Mouse (Mus musculus) gonadal fat pad, adult 2 months (tissue): ENCODE measurements at regions not wholly inside any gene's neighbourhood (a gene's known extent, or its start where the extent isn't known, plus 50 kb on each side); places are given as distances from the start of the nearest gene placed in this dataset.

ENCODE experiments used
- DNase-seq: peaks from one replicate; pipeline ENCODE4 v3.0.0-alpha.2; 2012; ENCODE audit warnings: low read depth

DNA sequence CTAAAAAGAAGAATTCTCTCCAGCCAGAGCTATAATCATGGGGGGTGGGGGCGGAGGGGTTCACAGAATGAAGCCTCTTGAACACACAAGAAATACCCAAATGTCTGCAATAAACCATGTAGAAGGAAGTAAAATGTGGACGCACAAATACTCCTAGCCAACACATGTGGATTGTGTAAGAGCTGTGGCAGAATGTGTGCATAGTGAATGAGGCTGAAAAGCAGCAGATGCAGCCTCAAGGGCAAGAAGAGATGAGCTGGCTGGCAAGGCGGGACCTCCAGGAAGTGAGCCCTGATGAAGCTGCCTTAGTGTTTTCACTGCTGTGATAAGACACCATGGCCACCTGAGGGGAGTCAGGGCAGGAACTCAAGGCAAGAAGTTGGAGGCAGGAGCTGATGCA is 53.3 kb upstream of the Arhgap28 start:
- DNase-seq: no peak

DNA sequence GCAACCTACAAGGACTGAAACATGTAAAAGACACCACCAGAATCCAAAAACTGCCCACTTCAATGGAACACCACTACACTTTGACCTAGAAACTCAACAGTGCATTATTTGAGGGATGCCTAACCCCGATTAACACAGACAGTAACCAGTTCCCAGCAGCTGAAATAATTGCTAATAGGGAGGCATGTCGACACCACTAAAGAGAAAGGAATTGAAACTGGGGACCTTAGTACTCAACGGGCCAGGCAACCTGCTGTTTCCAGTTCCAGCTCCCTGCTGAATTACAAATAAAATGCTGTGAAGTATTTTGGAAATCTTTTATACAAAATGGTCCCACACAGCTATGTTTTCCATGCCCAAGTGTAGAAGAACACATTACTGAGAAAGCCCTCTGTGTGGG is 56.5 kb upstream of the Arhgap28 start:
- no peak for DNase-seq

DNA sequence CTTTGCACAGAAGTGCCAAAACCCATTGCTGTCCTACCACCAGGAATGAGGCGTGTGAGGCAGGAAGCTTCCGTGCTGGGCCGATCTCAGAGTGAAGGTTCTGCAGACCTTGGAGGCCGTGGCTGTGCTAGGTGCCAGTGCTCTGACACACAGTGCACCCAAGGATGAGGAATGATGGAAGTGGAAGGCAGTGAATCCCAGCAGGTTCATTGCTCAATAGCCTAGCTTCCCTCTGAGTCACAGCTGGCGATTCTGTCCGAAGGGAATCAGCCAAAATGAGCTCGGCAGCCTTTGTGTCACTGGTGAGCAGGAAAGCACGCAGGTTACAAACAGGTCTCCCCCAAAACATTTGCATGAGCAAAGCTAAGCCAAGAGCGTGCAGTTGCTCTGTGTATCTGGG is 61.8 kb upstream of the Arhgap28 start:
- no peak for DNase-seq

DNA sequence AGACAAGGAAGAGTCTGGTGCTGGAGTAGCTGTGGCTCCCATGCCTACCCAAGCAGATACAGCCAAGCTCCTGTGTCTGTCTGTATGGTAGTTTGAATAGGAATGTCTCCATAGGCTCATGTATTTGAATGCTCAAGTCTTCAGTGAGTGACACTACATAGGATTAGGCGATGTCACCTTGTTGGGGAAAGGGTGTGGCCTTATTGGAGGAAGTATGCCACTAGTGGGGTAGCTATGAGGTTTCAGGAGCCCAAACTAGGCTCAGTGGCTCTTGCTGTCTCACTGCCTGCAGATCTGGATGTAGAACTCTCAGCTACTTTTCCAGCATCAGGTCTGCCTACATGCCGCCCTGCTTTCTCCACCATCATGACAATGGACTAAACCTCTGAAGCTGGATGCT is 62.3 kb upstream of the Arhgap28 start:
- no peak for DNase-seq

DNA sequence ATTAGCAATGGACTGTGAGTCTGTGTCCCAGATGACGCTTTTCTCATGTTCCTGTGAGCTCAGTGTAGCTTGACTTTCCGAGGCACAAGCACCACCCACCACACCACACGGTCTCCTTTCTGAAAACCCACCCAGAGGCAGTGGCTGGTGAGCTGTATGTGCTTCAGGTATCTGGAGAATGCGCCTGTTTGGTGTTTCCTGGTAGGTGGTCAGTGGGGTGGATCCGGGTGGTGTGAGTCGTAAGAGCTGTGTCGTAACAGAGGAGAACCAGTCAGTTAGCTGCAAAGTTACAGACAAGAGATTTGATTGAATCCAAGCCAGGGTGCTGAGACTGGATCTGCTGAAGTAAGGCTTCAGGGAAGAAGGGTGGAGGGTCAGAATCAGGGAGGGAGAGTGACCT is 65.1 kb upstream of the Arhgap28 start:
- DNase-seq: no peak

DNA sequence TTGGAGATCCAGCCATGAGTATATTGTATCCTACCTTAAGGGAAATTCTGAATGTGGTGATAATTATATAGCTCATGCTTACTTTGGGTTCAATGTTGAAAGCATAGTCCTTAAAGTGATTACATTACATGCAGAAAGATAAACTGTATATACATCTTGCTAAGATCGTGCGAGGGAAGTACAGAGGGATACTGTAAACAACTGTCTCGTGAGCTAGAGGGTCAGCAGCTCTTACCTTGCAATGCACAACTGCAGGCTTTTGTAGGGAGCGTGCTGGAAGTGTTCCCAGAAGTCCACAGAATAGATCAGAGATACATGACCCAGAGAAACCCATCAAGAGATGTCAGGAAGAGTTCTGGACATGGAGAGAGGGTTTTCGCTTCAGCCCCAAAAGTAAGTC is 65.6 kb upstream of the Arhgap28 start:
- no peak for DNase-seq

DNA sequence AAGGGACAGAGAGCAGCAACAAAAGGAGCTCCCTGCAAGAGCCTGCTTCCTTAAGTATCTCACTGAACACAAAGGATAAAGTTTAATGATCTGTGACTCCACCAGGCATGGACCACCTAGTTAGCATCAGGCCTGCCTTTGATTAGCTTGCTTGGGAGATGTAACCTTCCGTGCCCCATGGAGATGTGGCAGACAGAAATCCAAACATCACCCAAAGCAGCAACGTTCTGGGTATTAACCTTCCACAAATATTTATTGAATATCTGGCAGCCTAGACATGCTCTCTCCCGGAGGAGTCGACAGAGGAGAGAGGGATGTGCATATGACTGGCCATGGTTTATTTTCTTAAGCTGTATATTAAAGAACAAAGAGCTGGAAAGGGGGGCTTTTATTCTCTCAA is 67.6 kb upstream of the Arhgap28 start:
- no peak for DNase-seq

DNA sequence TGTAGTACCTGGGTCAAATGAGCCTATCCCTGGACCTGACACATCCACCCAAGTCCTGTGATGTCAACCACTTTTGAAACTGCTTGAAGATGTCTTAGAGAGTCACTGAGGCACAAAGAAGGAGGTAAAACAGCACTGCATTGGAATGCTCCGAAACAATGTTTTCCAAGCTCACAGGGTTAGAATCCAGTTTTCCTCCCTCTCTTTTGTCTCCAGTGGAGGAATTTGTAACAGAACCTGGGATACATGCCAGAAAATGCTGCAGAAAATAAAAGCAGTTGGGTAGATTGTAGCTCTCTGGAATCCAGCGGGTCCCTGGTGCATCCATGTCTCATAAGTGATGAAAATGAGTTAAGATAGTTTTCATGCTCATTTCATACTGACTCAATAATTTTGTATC is 71.8 kb upstream of the Arhgap28 start:
- DNase-seq: no peak

DNA sequence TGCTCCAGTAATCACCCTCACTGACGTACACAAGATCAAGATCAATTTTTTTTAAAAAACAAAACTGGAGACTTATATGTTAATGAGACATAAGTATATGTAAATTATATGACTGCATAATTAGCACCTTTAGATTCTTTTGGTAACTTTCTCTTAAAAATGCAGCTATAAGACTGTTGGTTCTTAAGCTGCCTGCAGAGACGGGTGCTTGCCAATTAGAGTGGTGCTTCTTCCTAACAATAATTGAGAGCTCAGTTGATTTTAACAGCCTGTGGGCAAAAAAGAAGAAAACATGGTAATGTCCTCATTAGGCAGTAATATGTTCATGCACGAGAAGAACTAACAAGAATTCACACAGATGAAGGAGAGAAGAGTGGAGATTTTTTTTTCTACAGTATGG is 74.8 kb upstream of the Arhgap28 start:
- no peak for DNase-seq

DNA sequence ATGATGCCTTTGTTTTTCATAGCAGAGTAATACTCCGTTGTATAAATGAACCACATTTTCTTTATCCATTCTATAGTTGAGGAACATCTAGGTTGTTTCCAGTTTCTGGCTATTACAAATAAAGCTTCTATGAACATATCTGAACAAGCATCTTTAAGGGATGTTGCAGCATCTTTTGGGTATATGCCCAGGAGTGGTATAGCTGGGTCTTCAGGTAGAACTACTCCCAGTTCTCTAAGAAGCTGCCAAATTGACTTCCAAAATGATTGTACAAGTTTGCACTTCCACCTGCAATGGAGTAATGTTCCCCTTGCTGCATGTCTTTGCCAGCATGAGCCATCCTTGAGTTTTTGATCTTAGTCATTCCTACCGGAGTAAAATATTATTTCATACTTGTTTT is 80.5 kb upstream of the Arhgap28 start:
- peak; percentile 68 for DNase-seq

DNA sequence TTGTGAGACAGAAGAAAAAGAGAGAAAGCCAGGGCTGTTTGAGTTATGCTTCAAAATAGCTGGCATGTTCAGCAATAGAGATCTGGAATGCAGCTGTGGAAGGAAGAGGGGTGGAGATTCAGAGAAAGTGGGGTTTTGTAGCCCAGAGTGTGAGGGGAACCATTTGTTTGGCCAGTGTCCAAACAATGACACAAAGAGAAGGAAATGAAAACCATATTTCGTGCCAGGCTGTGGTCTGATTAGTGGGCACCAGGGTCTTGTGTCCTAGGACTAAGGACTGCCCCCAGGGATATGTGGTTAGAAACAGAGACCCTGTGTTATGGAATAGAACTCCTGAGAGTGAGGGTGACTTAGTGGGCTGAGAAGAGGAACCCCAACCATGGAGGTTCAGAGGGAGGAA is 83.2 kb upstream of the Arhgap28 start:
- DNase-seq: no peak

DNA sequence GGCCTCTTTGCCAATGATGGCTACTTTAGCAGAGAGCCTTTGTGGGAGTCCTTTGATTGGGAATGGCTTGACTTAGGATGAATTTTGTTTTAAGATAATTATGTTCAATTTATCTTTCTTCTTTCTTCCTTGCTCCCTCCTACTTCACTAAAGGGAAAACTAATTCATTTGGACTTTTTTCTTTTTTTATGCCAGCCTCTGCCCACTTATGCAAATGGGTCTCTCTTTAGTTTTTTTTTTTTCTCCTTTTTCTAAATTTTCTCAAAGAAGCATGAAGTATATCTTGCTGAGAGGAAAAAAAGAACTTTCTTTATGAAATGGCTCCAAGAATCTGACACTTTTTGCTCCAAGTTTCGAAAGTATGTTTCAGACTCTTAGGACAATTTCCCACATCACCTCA is 85.3 kb upstream of the Arhgap28 start:
- DNase-seq: no peak

DNA sequence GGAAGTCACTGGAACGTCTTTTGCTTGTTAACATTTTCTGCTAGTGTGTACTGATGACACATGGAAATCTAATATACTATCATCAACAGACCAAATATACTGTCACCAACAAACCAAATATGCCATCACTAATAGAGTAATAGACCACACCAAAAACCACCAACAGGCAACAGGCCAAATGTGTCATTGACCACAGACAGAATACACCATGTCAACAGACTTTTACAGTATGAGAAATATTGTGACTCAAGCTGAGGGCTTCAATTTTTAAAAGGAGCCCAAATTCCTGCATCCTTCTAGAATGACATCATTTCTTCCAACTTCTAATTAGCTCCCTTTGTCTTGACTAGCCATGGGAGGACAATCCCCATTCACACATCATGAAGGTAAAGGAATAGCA is 85.9 kb upstream of the Arhgap28 start:
- no peak for DNase-seq

DNA sequence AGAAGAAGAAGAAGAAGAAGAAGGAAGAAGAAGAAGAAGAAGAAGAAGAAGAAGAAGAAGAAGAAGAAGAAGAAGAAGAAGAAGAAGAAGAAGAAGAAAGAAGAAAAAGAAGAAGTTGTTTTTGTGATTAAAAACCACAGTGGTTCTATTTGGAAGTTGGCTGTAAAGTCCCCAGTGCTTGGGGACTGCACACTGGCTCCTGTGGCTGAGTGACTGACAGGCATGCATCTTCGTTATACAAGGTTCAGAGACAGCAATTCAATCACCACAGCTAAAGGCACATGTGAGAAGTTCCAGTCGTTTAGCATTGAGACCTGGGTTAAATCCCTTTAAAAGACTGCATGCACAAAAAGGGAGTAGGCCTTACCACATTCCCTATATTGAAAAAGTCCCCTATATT is 93.1 kb upstream of the Arhgap28 start:
- DNase-seq: no peak

DNA sequence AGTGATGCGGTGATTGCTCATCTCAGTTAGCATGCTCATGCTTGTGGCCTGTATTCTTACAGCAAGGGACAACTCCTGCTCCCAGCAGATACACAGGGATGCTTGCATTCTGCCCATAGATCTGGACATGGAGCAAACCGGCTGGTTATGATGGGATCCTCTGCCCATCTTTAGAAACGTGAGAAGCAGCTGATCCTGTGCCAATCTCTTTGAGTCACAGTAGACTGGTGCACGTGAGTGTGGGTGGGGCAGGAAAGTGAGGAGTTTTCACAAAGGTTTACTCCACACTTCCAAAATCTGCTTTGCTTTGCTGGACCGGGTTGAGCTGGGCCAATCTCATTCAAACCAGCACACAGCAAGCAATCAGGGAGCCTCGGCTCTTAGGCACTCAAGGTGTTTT is 93.5 kb upstream of the Arhgap28 start:
- no peak for DNase-seq

DNA sequence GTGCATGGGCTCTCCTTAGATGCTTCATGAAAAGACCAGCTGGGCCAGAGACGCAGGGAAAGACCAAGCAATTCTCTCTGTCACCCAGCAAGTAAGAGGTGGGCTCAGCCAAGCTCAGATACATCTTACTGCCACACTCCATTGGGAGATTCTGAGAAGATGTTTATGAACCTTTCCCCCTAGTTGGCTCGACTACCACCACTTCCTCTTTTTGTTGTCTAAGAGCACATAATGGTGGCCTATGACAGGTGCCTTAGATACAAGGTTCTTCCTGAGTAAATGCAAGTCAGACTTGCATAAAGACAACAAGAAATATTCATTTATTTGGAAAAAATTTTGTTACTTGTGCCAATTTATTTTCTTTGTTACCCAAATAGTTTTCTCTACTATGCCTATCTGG is 96.2 kb upstream of the Arhgap28 start:
- no peak for DNase-seq

DNA sequence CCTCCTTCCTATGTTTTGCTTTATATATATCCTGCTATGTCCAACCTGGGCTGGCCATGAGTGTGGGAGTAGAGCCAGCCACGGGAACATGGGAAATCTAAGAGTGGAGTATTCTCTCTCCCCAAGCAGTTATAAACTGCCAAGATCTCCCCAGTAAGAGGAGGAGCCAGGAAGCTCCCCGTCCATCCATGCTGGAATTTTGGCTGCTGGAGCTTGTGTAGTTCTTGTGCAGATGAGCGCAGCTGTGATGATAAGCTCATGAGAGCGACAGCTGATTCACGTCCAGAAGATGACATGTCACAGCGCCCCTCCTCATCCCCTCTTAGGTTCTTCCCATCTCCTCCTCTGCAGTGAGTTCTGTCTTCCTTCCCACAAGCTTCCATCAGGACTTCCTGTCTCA is 99.4 kb upstream of the Arhgap28 start:
- DNase-seq: no peak

DNA sequence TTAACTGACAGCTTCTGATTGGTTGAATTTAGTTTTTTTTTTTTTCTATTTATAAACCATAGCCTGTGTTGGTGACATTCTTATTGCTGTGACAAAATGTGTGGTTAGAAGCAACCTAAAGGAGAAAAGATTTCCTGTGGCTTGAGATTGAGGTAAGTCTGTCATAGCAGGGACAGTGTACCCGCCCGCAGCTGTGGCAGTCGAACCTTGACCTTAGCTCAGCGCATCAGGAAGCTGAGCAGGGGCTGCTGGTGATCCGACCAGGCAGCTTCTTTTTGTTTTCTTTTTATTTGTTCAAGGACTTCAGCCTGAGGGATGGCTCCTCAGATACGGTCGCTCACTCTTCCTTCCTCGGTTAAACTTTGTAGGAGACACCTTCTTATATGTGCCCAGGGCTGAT is 102.4 kb upstream of the Arhgap28 start:
- DNase-seq: no peak

DNA sequence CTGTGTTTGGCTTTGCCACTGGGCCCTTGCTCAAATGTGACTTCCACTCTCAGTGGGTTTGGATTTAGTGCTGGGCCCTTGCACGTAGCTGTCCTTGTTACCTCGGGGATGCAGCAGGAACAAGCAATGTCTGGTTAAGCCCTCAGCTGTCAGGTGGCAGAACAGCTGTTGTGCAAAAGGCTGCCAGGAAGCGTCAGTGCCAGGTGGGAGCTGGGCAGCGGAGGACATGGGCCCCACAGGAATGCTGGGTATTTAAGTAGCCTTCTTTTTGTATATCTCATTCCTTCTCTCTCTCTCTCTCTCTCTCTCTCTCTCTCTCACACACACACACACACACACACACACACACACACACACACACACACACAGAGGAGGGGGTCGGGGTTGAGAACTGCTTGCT is 104.0 kb upstream of the Arhgap28 start:
- DNase-seq: no peak

DNA sequence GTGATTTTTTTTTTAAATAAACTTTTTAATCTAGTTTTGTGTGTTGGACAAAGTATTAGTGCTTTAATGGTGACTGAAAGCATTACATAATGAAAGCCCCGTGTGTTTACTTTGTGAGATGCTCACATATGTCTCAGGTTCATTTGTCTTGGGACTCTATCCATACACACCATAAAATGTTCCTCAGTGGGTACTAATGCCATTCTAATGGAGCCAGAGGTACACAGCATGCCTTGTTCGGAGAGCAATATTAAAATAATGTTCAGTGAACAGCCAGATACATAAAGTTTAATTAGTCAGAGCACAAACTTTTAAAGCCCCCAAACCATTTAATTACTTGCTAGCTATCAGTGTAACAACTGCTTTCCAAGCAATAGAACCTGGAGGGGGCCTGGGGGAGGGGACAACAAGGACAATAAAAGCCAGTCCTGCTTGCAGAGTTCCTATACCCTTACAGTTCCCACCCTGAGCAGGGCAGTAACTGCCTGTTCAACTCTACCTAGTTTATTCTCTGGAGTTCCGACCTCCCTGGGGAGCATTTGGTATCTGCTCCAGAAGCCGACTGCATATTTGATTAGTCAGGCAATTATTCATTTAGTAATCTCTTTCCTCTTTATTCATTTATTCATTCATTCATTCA is 108.0 kb upstream of the Arhgap28 start:
- no peak for DNase-seq

DNA sequence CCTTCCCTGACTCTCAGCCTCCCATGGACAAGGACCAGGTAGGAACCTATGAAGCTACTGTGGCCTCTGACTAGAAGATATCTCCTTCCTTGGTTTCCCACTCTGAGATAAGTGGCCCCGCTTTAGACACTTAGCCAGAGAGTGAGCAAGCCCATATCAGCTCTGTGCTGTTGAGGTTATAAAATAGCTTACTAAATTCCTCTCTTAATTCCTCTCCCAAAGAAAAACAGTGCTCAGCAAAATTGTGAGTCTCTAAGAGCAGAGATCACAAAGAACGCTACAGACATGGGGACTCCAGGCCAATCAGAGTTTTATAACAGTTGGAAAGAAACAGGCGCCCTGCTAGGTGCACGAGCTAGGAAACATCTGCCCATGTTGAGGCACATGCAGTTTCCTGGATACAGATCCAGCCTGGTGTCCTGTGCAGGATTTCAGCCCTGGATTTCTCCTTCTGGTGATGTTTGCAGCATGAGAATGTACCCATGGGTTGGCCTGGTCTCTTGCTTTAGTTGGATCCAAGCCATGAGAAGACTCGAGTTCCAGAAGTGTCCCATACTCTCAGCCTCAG is 108.9 kb upstream of the Arhgap28 start:
- DNase-seq: no peak

DNA sequence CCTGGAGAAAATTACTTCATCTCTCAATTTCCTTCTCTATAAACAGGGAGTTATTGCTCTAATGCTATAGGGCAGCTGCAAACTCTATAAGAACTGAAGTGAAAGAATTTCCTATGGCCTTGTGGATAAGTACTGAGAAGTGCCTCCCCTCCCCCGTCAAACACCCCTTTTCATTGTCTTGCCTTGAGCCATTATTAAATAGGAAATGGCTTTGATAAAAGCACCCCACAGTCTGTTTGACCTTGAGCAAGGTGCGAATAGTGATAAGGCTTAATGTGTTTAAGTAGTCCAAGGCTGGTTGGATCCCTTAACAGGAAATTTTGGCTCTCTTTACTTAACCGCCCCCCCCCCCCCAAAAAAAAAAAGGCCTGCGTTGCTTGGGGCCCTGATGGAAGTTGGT is 111.7 kb upstream of the Arhgap28 start:
- no peak for DNase-seq

DNA sequence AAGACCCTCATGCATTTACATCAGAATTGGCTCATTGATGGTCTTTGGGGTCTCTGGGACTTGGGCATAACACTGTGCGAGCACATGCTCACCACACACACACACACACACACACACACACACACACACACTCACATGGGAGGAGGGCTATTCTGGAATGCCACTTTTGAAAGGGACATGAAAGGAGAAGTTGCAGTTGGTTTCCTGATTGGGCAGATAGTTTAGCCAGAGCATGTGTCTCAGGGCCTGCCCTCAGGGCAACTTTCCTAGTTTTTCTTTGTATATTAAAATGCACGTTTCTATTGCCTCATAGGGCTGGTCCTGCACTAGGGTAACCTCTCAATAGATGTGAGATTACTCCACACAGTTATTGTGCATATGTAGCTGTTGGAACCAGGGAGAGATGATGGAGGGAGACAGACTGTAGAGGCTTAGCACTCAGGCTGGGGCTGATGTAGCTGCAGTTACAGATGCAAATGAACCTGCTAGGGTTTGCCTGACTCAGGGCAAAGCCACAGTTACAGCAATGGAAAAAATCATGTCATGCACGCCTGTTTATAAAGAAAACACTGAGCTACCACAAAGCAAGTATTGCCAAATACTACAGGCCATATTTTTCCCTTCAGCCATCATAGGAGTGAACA is 115.3 kb upstream of the Arhgap28 start:
- DNase-seq: no peak

DNA sequence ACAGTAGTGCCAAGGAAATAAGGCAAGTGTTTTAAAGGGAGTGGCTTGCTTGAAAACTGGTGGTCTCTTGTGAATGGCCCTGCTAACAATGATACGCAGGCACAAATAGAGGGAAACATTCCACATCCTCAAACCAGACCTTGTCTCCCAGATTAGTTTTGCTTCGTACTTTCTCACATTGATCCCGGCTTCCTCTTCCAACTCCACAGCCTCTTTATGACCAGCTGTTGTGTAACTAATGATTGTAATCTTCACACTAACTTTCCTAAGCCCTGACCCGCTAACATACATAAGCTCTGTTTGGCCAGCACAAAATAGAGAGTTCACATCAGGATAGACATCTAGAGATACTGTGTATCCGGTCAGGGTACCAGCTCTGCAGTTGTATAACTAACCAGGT is 116.3 kb upstream of the Arhgap28 start:
- DNase-seq: peak; percentile 61
